Mouse (Mus musculus): ENCODE data around the gene Armh1.

GRCm38 (mm10) chr4:117202046-117202991 lies 49.6 kb downstream of the Armh1 start:
- TF ChIP-seq POLR2A (IDR thresholded peaks at IDR 0.05; ENCODE audit: low read depth, low read length) = no peak
- peak; percentile 35; the same call in 1 of the 2 replicates for TF ChIP-seq CTCF (conservative IDR thresholded peaks at IDR 0.05; ENCODE audit: insufficient read depth, insufficient read length, low read depth, low read length)

Data from kidney, adult 2 months (tissue).